ENCODE assay signal across 8 mouse cellular contexts in genomic region chr19:6363091-6363410, GRCm38 (mm10). TPM values are rescaled to one million over a fixed set of nuclear protein-coding genes. Genes with fewer than 3 reads are reported as not detected.
DNase-seq lines count a peak whose midpoint lies in the region; ATAC-seq and TF ChIP-seq lines count a peak whose summit lies in the region.

No protein-coding gene starts in this region.

- H3K27ac ChIP-seq in left cerebral cortex, adult 2 months, result peak overlapping the region; percentile 92
- peak overlapping the region; percentile 26; the same call in 1 of the 2 replicates for H3K27ac ChIP-seq in embryonic facial prominence, embryonic 12.5 days
- H3K27ac ChIP-seq in intestine, embryonic 16.5 days (ENCODE audit: low read length), result peak overlapping the region; percentile 67
- peak overlapping the region; percentile 99 for H3K27ac ChIP-seq in neural tube, embryonic 14.5 days (ENCODE audit: low read depth, low read length)

- no peak for TF ChIP-seq CTCF in left cerebral cortex, adult 2 months (IDR thresholded peaks at IDR 0.05)

- H3K9ac ChIP-seq in embryonic facial prominence, embryonic 12.5 days, result peak overlapping the region; percentile 48
- H3K9ac ChIP-seq in intestine, embryonic 16.5 days (ENCODE audit: low read depth, low read length), result peak overlapping the region; percentile 53
- 0 out of 2 replicates have a peak overlapping the region, but pooled peaks have one; percentile 99 for H3K9ac ChIP-seq in neural tube, embryonic 14.5 days (replicated peaks; ENCODE audit: low read depth, low read length)

- intact Hi-C loops in left cerebral cortex, adult 2 months (cut with DNase I), result no loop called here
- intact Hi-C loops in left cerebral cortex, postnatal 25 days (cut with DNase I), result loop anchor here (2.0 kb wide), 1 partner anchor 28 kb away; the partner anchor contains the start of gene Men1

- H3K4me2 ChIP-seq in embryonic facial prominence, embryonic 12.5 days (replicated peaks), result peak overlapping the region; percentile 74
- H3K4me2 ChIP-seq in intestine, embryonic 16.5 days (ENCODE audit: low read depth, low read length), result peak overlapping the region; percentile 49
- peak overlapping the region; percentile 44 for H3K4me2 ChIP-seq in neural tube, embryonic 14.5 days (ENCODE audit: low read depth, low read length)

- H3K36me3 ChIP-seq in embryonic facial prominence, embryonic 12.5 days, result peaks cover 26% of the 10 kb centered on the region
- peaks cover 11% of the 10 kb centered on the region for H3K36me3 ChIP-seq in intestine, embryonic 16.5 days (ENCODE audit: control insufficient read depth, insufficient read depth, low read length)
- peaks cover 30% of the 10 kb centered on the region for H3K36me3 ChIP-seq in neural tube, embryonic 14.5 days (ENCODE audit: control insufficient read depth, insufficient read depth, low read length)

- H3K4me1 ChIP-seq in embryonic facial prominence, embryonic 12.5 days, result peaks cover 18% of the 10 kb centered on the region
- peaks cover 18% of the 10 kb centered on the region for H3K4me1 ChIP-seq in intestine, embryonic 16.5 days (ENCODE audit: control insufficient read depth, insufficient read depth, low read length)
- H3K4me1 ChIP-seq in neural tube, embryonic 14.5 days (ENCODE audit: control insufficient read depth, insufficient read depth, low read length), result peaks cover 17% of the 10 kb centered on the region

- peak overlapping the region; percentile 71 for H3K4me3 ChIP-seq in left cerebral cortex, adult 2 months
- peak overlapping the region; percentile 92 for H3K4me3 ChIP-seq in embryonic facial prominence, embryonic 12.5 days
- peak overlapping the region; percentile 98 for H3K4me3 ChIP-seq in intestine, embryonic 16.5 days (ENCODE audit: low read length)
- H3K4me3 ChIP-seq in neural tube, embryonic 14.5 days (ENCODE audit: low read depth, low read length), result peak overlapping the region; percentile 100

- no peaks in the 10 kb centered on the region for H3K9me3 ChIP-seq in embryonic facial prominence, embryonic 12.5 days
- H3K9me3 ChIP-seq in intestine, embryonic 16.5 days (ENCODE audit: control insufficient read depth, low read length), result no peaks in the 10 kb centered on the region
- no peaks in the 10 kb centered on the region for H3K9me3 ChIP-seq in neural tube, embryonic 14.5 days (ENCODE audit: control insufficient read depth, low read length)

- DNase-seq in left cerebral cortex, adult 2 months (ENCODE audit: extremely low spot score in 1 of 2, low spot score in 2 of 2), result peak in 1 of 2 experiments; percentile 13
- DNase-seq in left cerebral cortex, postnatal 25 days (ENCODE audit: low spot score in 2 of 2), result no peak
- no peak for DNase-seq in embryo, embryonic 10 days (ENCODE audit: low spot score)
- DNase-seq in right cerebral cortex, postnatal 10 days (ENCODE audit: low spot score in 2 of 2), result no peak
- no peak for DNase-seq in adrenal gland, adult 2 months

- 2% methylated on average over 11 of the region's 11 CpGs for WGBS in embryonic facial prominence, embryonic 12.5 days
- WGBS in intestine, embryonic 16.5 days, result 1% methylated on average over 11 of the region's 11 CpGs
- under 1% methylated on average over 11 of the region's 11 CpGs for WGBS in neural tube, embryonic 14.5 days

- no peaks in the 10 kb centered on the region for H3K27me3 ChIP-seq in embryonic facial prominence, embryonic 12.5 days
- no peaks in the 10 kb centered on the region for H3K27me3 ChIP-seq in intestine, embryonic 16.5 days (replicated peaks; ENCODE audit: control insufficient read depth, insufficient read depth, low read length)
- peaks cover 3% of the 10 kb centered on the region; the same call in 1 of the 2 replicates for H3K27me3 ChIP-seq in neural tube, embryonic 14.5 days (ENCODE audit: control insufficient read depth, insufficient read depth, low read length)

- ATAC-seq in embryonic facial prominence, embryonic 12.5 days (ENCODE audit: insufficient number of reproducible peaks, insufficient read depth, low FRiP score, low TSS enrichment), result no peak
- peak; percentile 91 for ATAC-seq in intestine, embryonic 16.5 days
- no peak for ATAC-seq in neural tube, embryonic 14.5 days (ENCODE audit: low read depth)

RNA-seq across cellular contexts. Expression of gene Sf1, which starts 0.4 kb away (rescaled TPM):
- total RNA-seq in left cerebral cortex, adult 2 months (2021), result 100 to 1,000 TPM; 208 to 212 TPM
- 100 to 1,000 TPM; 180 to 195 TPM for total RNA-seq in left cerebral cortex, postnatal 25 days (2021)
- polyA plus RNA-seq in embryonic facial prominence, embryonic 12.5 days (2016; fragmentation: Nextera tagmentation; extraction: Ambion mirVana), result 158 and 159 TPM in 2 replicates
- polyA plus RNA-seq in intestine, embryonic 16.5 days (2015; fragmentation: Nextera tagmentation; extraction: Ambion mirVana), result 94.7 and 103 TPM in 2 replicates
- polyA plus RNA-seq in neural tube, embryonic 14.5 days (2014; fragmentation: Nextera tagmentation; extraction: Ambion mirVana), result 91.7 and 112 TPM in 2 replicates
- 100 to 1,000 TPM; 141 to 286 TPM for total RNA-seq in adrenal gland, adult 2 months (2021)
- polyA plus RNA-seq in adrenal gland, adult 2 months (2012; rRNA removed), result 346 and 350 TPM in 2 replicates

RNA-seq across cellular contexts. Expression of gene Pygm, which starts 21.1 kb away (rescaled TPM):
- 10 to 100 TPM; 28.4 to 32.7 TPM for total RNA-seq in left cerebral cortex, adult 2 months (2021)
- 10 to 100 TPM; 26.8 to 35.5 TPM for total RNA-seq in left cerebral cortex, postnatal 25 days (2021)
- 3.5 and 6.0 TPM in 2 replicates for polyA plus RNA-seq in embryonic facial prominence, embryonic 12.5 days (2016; fragmentation: Nextera tagmentation; extraction: Ambion mirVana)
- 6.0 and 6.8 TPM in 2 replicates for polyA plus RNA-seq in intestine, embryonic 16.5 days (2015; fragmentation: Nextera tagmentation; extraction: Ambion mirVana)
- 4.3 and 4.4 TPM in 2 replicates for polyA plus RNA-seq in neural tube, embryonic 14.5 days (2014; fragmentation: Nextera tagmentation; extraction: Ambion mirVana)
- 10 to 100 TPM; 48.3 to 94.0 TPM for total RNA-seq in adrenal gland, adult 2 months (2021)
- polyA plus RNA-seq in adrenal gland, adult 2 months (2012; rRNA removed), result 97.8 and 115 TPM in 2 replicates

RNA-seq across cellular contexts. Expression of gene Map4k2, which starts 22.1 kb away (rescaled TPM):
- 100 to 1,000 TPM in 1 of 2 experiments, 10 to 100 TPM in 1; 94.9 to 108 TPM for total RNA-seq in left cerebral cortex, adult 2 months (2021)
- total RNA-seq in left cerebral cortex, postnatal 25 days (2021), result 10 to 100 TPM; 83.3 to 92.3 TPM
- 15.6 and 16.8 TPM in 2 replicates for polyA plus RNA-seq in embryonic facial prominence, embryonic 12.5 days (2016; fragmentation: Nextera tagmentation; extraction: Ambion mirVana)
- 7.9 and 10.0 TPM in 2 replicates for polyA plus RNA-seq in intestine, embryonic 16.5 days (2015; fragmentation: Nextera tagmentation; extraction: Ambion mirVana)
- polyA plus RNA-seq in neural tube, embryonic 14.5 days (2014; fragmentation: Nextera tagmentation; extraction: Ambion mirVana), result 13.3 and 15.8 TPM in 2 replicates
- 10 to 100 TPM; 36.1 to 38.5 TPM for total RNA-seq in adrenal gland, adult 2 months (2021)
- 150 and 161 TPM in 2 replicates for polyA plus RNA-seq in adrenal gland, adult 2 months (2012; rRNA removed)

RNA-seq across cellular contexts. Expression of gene Men1, which starts 28.3 kb away (rescaled TPM):
- total RNA-seq in left cerebral cortex, adult 2 months (2021), result 10 to 100 TPM; 64.7 to 72.5 TPM
- total RNA-seq in left cerebral cortex, postnatal 25 days (2021), result 10 to 100 TPM; 69.7 to 70.0 TPM
- 107 and 111 TPM in 2 replicates for polyA plus RNA-seq in embryonic facial prominence, embryonic 12.5 days (2016; fragmentation: Nextera tagmentation; extraction: Ambion mirVana)
- polyA plus RNA-seq in intestine, embryonic 16.5 days (2015; fragmentation: Nextera tagmentation; extraction: Ambion mirVana), result 61.3 and 61.4 TPM in 2 replicates
- polyA plus RNA-seq in neural tube, embryonic 14.5 days (2014; fragmentation: Nextera tagmentation; extraction: Ambion mirVana), result 36.8 and 43.9 TPM in 2 replicates
- total RNA-seq in adrenal gland, adult 2 months (2021), result 10 to 100 TPM; 54.6 to 54.8 TPM
- polyA plus RNA-seq in adrenal gland, adult 2 months (2012; rRNA removed), result 71.1 and 71.2 TPM in 2 replicates

RNA-seq across cellular contexts. Expression of gene Rasgrp2, which starts 36.1 kb away (rescaled TPM):
- 10 to 100 TPM; 61.1 to 72.2 TPM for total RNA-seq in left cerebral cortex, adult 2 months (2021)
- total RNA-seq in left cerebral cortex, postnatal 25 days (2021), result 10 to 100 TPM; 49.8 to 86.4 TPM
- 24.5 and 30.9 TPM in 2 replicates for polyA plus RNA-seq in embryonic facial prominence, embryonic 12.5 days (2016; fragmentation: Nextera tagmentation; extraction: Ambion mirVana)
- polyA plus RNA-seq in intestine, embryonic 16.5 days (2015; fragmentation: Nextera tagmentation; extraction: Ambion mirVana), result 41.8 and 47.0 TPM in 2 replicates
- polyA plus RNA-seq in neural tube, embryonic 14.5 days (2014; fragmentation: Nextera tagmentation; extraction: Ambion mirVana), result 81.6 and 130 TPM in 2 replicates
- 10 to 100 TPM; 31.4 to 37.0 TPM for total RNA-seq in adrenal gland, adult 2 months (2021)
- polyA plus RNA-seq in adrenal gland, adult 2 months (2012; rRNA removed), result 79.6 and 84.5 TPM in 2 replicates

Comparison
In these comparisons a context has a peak if more than half of its experiments do, and no peak if none do; other contexts are left out.
1. H3K27ac ChIP-seq: peak in every context shown above with its lines; median percentile 99 in neural tube, embryonic 14.5 days; 92 in left cerebral cortex, adult 2 months; 67 in intestine, embryonic 16.5 days; 26 in embryonic facial prominence, embryonic 12.5 days.
2. H3K9ac ChIP-seq: peak in every context shown above with its lines; median percentile 99 in neural tube, embryonic 14.5 days; 53 in intestine, embryonic 16.5 days; 48 in embryonic facial prominence, embryonic 12.5 days.
3. RNA of gene Pygm, which starts 21.1 kb away (polyA plus RNA-seq): 97.8 to 115 TPM in adrenal gland, adult 2 months; 6.0 to 6.8 TPM in intestine, embryonic 16.5 days, 3.5 to 6.0 TPM in embryonic facial prominence, embryonic 12.5 days and 4.3 to 4.4 TPM in neural tube, embryonic 14.5 days; every median in the first group is over 10 times any median in the second.
4. Peak in every context shown above with its lines, with median percentiles within 50 percentile points of each other: H3K4me3 ChIP-seq and H3K4me2 ChIP-seq.